Mouse (Mus musculus): ENCODE results near the gene Mrps5. TPM values are rescaled to one million over a fixed set of nuclear protein-coding genes. Genes with fewer than 3 reads are reported as not detected.

The Mrps5 gene
- polyA plus RNA-seq (2017; shearing (Covaris generic)), result 166 TPM

DNA sequence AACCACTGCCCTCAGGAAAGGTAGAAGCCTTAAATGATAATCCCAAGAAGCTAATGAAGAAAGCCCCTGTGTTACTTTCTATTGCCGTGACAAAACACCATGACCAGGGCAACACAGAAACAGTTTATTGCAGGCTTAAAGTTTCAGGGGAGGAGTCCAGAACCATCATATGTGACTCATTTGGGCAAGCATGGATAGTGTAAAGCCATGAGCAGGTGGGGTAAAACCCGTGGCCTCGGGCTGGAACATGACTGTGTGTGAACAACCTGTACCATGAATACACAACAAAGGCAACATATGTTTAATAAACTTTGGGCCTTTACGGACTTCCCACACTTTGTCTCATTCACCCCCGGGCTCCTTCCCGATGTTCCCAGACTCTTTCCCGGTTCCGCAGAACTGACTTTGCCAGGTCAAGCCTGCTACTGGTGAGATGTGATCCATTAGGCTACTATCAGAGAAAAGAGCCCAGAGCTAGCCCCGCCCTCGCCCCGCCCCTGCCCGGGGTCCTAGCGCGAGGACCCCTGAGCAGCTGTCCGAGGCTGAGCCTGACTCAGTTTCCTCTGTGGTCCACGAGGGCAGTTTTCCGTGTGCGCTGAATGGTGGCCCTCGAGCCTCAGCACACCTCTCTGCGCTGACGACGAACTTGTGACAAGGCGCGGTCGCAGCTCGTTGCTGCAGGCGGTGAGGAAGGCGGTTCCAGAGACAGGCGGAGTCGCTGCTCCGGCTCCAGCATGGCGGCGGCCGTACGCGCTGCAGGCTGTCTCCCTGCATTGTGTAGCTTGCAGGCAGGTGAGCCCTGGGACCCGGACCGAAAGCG lies at the start of gene Mrps5, which contains the start of gene Zfp661:
TSS of gene Mrps5 (plus strand) at position 529 of the 820 bp plus-strand sequence.
TSS of gene Zfp661 (minus strand) at position 401 of the 820 bp plus-strand sequence.

DNA sequence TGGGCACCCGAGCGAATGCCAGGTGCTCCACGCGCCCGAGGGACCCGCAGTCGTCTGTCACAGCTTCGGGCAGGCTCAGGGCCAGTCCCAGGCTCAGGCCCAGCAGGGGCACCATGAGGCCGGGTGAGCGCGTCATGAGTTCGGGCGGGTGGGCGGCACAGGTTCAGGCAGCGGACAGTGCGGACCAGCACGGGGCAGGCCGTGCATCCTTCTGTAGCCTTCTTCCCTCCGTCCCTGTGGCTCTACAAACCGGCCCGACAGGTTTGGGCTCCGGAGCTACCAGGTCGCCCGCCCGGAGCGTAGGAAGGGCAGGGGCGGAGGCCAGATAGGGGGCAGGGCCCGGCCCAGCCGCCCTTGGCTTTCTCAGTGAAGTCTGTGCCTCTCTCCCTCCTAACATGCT lies 45.8 kb upstream of the Mrps5 start, which contains the start of gene Prom2:
TSS of gene Prom2 (minus strand) at position 283 of the 400 bp plus-strand sequence.

DNA sequence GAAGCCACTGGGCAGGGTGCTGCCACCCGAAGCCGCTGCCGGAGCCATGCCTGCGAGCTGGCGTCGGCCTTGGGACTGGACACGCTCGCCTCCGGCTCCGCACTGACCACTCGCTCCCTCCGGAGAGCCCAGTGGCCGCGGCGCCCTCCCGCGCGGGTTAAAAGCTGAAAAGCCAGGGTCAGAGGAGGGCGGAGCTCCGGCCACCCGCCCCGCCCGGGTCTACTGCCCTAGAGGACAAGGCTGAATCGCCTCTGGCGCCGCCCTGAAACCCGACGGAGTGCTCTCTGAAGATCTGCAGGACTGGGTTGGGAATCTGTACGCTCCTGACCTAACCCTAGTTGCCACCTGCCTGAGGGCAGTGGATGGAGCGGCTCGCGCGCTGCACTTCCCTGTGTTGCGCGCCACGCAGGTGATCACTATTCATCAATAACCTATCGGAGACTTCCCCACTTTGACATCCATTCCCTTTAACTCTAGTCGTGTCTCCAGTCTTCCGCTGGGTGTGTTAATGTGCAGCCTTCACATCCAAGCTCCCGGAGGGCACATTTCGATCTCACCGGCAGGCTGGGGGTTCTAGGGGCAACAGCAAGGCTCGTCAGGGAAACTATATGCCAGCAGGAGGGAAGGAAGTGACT lies 69.2 kb downstream of the Mrps5 start, which contains the start of gene Mal:
TSS of gene Mal (minus strand) at position 610 of the 635 bp plus-strand sequence.

Other genes starting within 250 kb of the Mrps5 start
- 0.33 TPM for gene Astl, start 248.6 kb upstream of the Mrps5 start, polyA plus RNA-seq (2017; shearing (Covaris generic))
- not detected for gene Adra2b, start 224.0 kb upstream of the Mrps5 start, polyA plus RNA-seq (2017; shearing (Covaris generic))
- 0.37 TPM for gene Gpat2, start 162.0 kb upstream of the Mrps5 start, polyA plus RNA-seq (2017; shearing (Covaris generic))
- gene Fahd2a, start 142.7 kb upstream of the Mrps5 start, polyA plus RNA-seq (2017; shearing (Covaris generic)), result 40.3 TPM
- 0.67 TPM for gene Kcnip3, start 65.1 kb upstream of the Mrps5 start, polyA plus RNA-seq (2017; shearing (Covaris generic))
- not detected for gene Prom2, start 45.8 kb upstream of the Mrps5 start, polyA plus RNA-seq (2017; shearing (Covaris generic))
- 5.0 TPM for gene Zfp661, start 128 bp upstream of the Mrps5 start, polyA plus RNA-seq (2017; shearing (Covaris generic))
- gene Mal, start 69.5 kb downstream of the Mrps5 start, polyA plus RNA-seq (2017; shearing (Covaris generic)), result not detected
- gene Mall, start 142.7 kb downstream of the Mrps5 start, polyA plus RNA-seq (2017; shearing (Covaris generic)), result not detected
- gene Nphp1, start 201.7 kb downstream of the Mrps5 start, polyA plus RNA-seq (2017; shearing (Covaris generic)), result 0.17 TPM
- 42.8 TPM for gene Mtln, start 205.3 kb downstream of the Mrps5 start, polyA plus RNA-seq (2017; shearing (Covaris generic))
- gene Bub1, start 244.6 kb downstream of the Mrps5 start, polyA plus RNA-seq (2017; shearing (Covaris generic)), result 1.6 TPM